Mouse (Mus musculus): ENCODE measurements around the gene Stx1b. TPM values are rescaled to one million over a fixed set of nuclear protein-coding genes. Genes with fewer than 3 reads are reported as not detected.

Stx1b gene
- polyA plus RNA-seq, 1 experiment from 2014 or later = 4.4 TPM

DNA sequence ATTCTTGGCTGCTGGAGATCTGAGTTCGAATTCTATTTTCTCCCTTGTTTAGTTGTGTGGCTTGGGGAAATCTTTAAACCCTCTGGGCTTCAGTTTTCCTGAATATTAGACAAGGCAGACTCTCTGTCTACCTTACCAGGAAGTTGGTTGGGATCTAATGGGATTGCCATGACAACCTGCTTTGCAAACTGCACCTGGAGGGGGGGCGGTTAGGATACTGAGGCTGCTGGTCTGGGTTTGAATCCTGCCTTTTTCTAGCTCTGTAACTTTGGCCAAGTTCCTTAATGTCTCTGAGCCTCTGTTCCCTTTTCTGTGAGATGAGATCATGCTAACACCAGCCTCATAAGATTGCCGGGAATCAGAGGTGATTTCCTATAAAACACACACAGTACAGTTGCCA is 1.9 kb downstream of the Stx1b start:
- H3K4me3 ChIP-seq (ENCODE audit: low read length) = no peak overlapping the region
- H3K27ac ChIP-seq (ENCODE audit: low read depth, low read length) = no peak overlapping the region
- H3K9me3 ChIP-seq (ENCODE audit: control insufficient read depth, low read length) = no peaks in the 10 kb centered on the region
- 87% methylated on average over 3 of the region's 3 CpGs for WGBS
- no peaks in the 10 kb centered on the region for H3K27me3 ChIP-seq (ENCODE audit: control insufficient read depth, insufficient read depth, low read length)
- H3K9ac ChIP-seq (ENCODE audit: low read depth, low read length) = no peak overlapping the region
- ATAC-seq (ENCODE audit: low FRiP score, low TSS enrichment) = no peak
- peaks cover 27% of the 10 kb centered on the region; the same call in 1 of the 2 replicates for H3K4me1 ChIP-seq (ENCODE audit: control insufficient read depth, insufficient read depth, low read length)
- no peaks in the 10 kb centered on the region for H3K36me3 ChIP-seq (ENCODE audit: control insufficient read depth, insufficient read depth, low read length)
- no peak overlapping the region for H3K4me2 ChIP-seq (replicated peaks; ENCODE audit: low read depth, low read length)

DNA sequence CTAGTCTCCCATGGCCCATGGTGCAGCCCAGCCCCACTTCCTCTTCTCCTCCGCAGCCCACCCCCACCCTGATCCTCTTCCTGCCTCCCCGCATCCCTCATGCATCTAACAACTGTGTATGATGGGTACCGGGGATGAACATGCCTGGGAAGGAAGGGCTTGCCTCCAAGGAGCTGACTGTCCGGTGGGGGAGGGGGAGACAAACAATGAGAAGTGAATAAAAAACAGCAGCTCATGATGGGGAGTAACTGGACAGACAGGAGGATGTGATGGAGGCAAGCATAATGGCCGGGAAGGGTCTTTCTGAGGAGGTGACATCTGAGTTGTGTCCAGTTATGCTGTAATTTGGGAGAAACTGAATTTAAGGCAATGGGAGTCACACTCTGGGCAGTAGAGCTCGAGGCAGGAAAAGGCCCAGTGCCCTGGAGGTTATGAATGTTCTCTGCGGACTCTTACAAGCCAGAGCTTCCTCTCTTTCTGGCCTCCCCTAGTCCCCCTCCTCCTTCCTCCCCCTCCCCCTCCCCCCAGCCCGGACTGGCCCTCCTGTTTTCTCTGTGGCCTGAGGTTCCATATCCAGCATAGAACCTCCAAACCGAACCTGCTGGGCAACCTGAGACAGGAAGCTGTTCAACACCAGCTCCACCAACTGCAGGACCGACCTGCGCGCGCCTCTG is 3.4 kb downstream of the Stx1b start:
- H3K36me3 ChIP-seq (ENCODE audit: control insufficient read depth, insufficient read depth, low read length) = no peaks in the 10 kb centered on the region

DNA sequence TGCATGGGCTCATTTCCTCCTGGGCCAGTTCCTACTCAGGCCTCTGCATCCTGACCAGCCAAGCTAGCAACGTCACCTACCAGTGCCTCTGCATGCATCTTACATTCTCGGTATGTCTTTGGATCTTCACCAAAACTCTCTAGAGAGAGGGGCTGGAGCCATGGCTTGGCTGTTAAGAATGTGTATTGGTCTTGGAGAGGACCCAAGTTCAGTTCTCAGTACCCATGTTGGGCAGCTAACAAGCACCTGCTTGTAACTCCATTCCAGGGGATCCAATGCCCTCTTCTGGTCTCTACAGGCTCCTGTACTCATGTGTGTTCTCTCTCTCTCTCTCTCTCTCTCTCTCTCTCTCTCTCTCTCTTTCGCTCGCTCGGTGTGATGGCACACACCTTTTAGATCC is 6.6 kb downstream of the Stx1b start:
- no peak overlapping the region for H3K27ac ChIP-seq (ENCODE audit: low read depth, low read length)
- no peaks in the 10 kb centered on the region for H3K27me3 ChIP-seq (ENCODE audit: control insufficient read depth, insufficient read depth, low read length)
- no peak overlapping the region for H3K9ac ChIP-seq (ENCODE audit: low read depth, low read length)
- H3K36me3 ChIP-seq (ENCODE audit: control insufficient read depth, insufficient read depth, low read length) = no peaks in the 10 kb centered on the region
- WGBS = 88% methylated on average over 5 of the region's 5 CpGs
- peaks cover 14% of the 10 kb centered on the region; the same call in 1 of the 2 replicates for H3K4me1 ChIP-seq (ENCODE audit: control insufficient read depth, insufficient read depth, low read length)
- H3K4me3 ChIP-seq (ENCODE audit: low read length) = no peak overlapping the region
- no peaks in the 10 kb centered on the region for H3K9me3 ChIP-seq (ENCODE audit: control insufficient read depth, low read length)
- H3K4me2 ChIP-seq (replicated peaks; ENCODE audit: low read depth, low read length) = no peak overlapping the region
- no peak for ATAC-seq (ENCODE audit: low FRiP score, low TSS enrichment)

More for the DNA sequence above, 3.4 kb downstream of the Stx1b start:
- no peaks in the 10 kb centered on the region for H3K27me3 ChIP-seq (ENCODE audit: control insufficient read depth, insufficient read depth, low read length)
- no peaks in the 10 kb centered on the region for H3K9me3 ChIP-seq (ENCODE audit: control insufficient read depth, low read length)
- 58% methylated on average over 13 of the region's 13 CpGs for WGBS
- no peak overlapping the region for H3K4me2 ChIP-seq (replicated peaks; ENCODE audit: low read depth, low read length)
- H3K9ac ChIP-seq (ENCODE audit: low read depth, low read length) = no peak overlapping the region
- no peak overlapping the region for H3K4me3 ChIP-seq (ENCODE audit: low read length)
- peak overlapping the region; percentile 66 for H3K27ac ChIP-seq (ENCODE audit: low read depth, low read length)
- H3K4me1 ChIP-seq (ENCODE audit: control insufficient read depth, insufficient read depth, low read length) = peaks cover 27% of the 10 kb centered on the region; the same call in 1 of the 2 replicates
- ATAC-seq (ENCODE audit: low FRiP score, low TSS enrichment) = no peak

DNA sequence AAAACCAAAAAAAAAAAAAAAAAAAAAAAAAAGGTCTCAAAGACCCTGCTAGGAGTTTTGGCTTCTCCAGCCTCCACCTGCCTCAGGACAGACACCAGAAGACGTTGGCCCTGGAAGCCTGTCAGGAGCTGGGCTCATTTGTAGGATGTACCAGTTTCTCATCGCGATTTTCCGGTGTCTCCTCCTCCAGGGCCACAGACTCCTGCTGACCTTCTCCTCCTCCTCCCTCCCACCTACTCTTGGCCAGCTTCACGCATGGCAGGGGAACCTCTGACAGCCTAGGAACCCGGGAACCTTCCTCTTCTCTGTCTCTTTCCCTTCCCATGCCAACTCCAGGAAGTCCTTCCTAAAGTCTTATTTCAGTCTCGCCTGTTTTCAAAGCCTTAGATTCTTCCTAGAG is 7.3 kb downstream of the Stx1b start:
- H3K4me2 ChIP-seq (replicated peaks; ENCODE audit: low read depth, low read length) = no peak overlapping the region
- H3K9ac ChIP-seq (ENCODE audit: low read depth, low read length) = no peak overlapping the region
- WGBS = 64% methylated on average over 7 of the region's 7 CpGs
- no peak overlapping the region for H3K4me3 ChIP-seq (ENCODE audit: low read length)
- no peaks in the 10 kb centered on the region; the same call in 1 of the 2 replicates for H3K36me3 ChIP-seq (ENCODE audit: control insufficient read depth, insufficient read depth, low read length)
- ATAC-seq (ENCODE audit: low FRiP score, low TSS enrichment) = no peak
- H3K27me3 ChIP-seq (ENCODE audit: control insufficient read depth, insufficient read depth, low read length) = no peaks in the 10 kb centered on the region
- no peaks in the 10 kb centered on the region for H3K9me3 ChIP-seq (ENCODE audit: control insufficient read depth, low read length)
- H3K27ac ChIP-seq (ENCODE audit: low read depth, low read length) = no peak overlapping the region
- H3K4me1 ChIP-seq (ENCODE audit: control insufficient read depth, insufficient read depth, low read length) = peaks cover 11% of the 10 kb centered on the region; the same call in 1 of the 2 replicates

DNA sequence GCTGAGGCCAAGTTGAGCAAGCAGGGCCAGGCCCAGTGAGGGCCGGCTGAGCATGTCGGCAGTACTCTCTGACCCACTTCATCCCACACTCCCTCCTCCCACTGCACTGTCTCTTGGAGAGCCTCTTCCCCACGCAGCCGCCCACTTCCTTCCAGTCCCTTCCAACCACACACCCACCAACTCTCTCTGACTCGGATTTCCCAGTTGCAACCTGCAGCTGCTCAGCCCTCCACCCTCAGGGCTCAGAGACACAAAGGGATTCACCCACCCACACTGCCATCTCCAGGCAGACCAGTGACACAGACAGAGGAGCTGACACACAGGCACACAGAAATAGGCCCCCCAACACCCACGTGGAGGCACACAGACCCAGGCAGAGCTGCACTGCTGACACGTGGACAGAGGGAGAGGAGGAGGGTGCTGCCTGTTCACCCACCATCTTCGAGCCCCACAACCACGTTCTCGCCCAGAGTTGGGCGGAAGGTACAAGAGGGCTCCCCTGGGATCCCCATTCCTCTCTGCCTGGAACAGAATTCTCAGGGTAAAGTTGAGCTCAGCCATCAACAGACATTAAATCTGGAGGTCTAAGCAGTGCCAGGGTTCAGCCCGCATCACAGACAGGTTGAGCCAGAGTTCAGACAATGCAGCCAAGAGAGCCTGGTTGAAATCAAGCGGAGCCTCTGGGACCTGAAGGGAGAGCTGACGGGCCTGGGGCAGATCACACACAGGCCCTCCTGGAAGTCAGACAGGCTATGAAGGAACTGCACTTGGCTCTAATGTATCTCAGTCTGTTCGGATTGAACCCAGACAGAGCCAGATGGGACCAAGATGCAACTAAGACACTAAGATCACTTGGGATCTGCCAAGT is 8.2 kb downstream of the Stx1b start:
- peak overlapping the region; percentile 31; the same call in 1 of the 2 replicates for H3K9ac ChIP-seq (ENCODE audit: low read depth, low read length)
- peak overlapping the region; percentile 51; the same call in 1 of the 2 replicates for H3K27ac ChIP-seq (ENCODE audit: low read depth, low read length)
- peak; percentile 47 for ATAC-seq (ENCODE audit: low FRiP score, low TSS enrichment)
- H3K27me3 ChIP-seq (ENCODE audit: control insufficient read depth, insufficient read depth, low read length) = no peaks in the 10 kb centered on the region
- H3K4me2 ChIP-seq (replicated peaks; ENCODE audit: low read depth, low read length) = no peak overlapping the region
- H3K9me3 ChIP-seq (ENCODE audit: control insufficient read depth, low read length) = no peaks in the 10 kb centered on the region
- no peak overlapping the region for H3K4me3 ChIP-seq (ENCODE audit: low read length)
- no peaks in the 10 kb centered on the region; the same call in 1 of the 2 replicates for H3K36me3 ChIP-seq (ENCODE audit: control insufficient read depth, insufficient read depth, low read length)
- H3K4me1 ChIP-seq (ENCODE audit: control insufficient read depth, insufficient read depth, low read length) = peaks cover 11% of the 10 kb centered on the region; the same call in 1 of the 2 replicates
- WGBS = 53% methylated on average over 15 of the region's 15 CpGs

DNA sequence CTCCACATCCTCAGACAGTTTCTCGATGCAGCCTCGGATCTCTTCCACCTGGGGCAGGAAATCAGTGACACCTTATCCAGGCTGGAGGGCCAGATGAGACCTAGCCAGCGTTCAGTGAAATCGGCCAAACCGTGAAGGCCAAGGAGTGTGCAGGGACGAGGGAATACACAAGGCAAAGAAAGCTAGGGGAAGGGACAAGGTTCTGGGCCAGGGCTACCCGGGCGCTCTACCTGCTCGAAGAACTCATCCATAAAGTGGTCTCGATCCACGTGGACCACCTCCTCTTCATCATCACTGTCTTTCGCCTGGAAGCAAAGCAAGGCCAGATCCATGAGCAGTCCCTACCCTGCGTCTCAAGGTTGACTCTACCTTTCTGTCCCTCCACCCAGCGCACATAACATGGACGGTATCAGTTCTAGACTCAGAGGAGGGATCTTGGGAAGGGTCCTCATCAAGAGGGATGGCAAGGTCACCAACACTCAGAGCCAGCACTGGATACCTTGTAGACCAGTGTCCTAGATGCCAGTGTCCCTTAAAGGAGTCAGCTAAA is 9.2 kb downstream of the Stx1b start:
- H3K36me3 ChIP-seq (ENCODE audit: control insufficient read depth, insufficient read depth, low read length) = no peaks in the 10 kb centered on the region; the same call in 1 of the 2 replicates
- peak overlapping the region; percentile 18; the same call in 1 of the 2 replicates for H3K9ac ChIP-seq (ENCODE audit: low read depth, low read length)
- no peak overlapping the region for H3K4me3 ChIP-seq (ENCODE audit: low read length)
- peaks cover 5% of the 10 kb centered on the region; the same call in 1 of the 2 replicates for H3K4me1 ChIP-seq (ENCODE audit: control insufficient read depth, insufficient read depth, low read length)
- no peaks in the 10 kb centered on the region for H3K9me3 ChIP-seq (ENCODE audit: control insufficient read depth, low read length)
- no peaks in the 10 kb centered on the region for H3K27me3 ChIP-seq (ENCODE audit: control insufficient read depth, insufficient read depth, low read length)
- WGBS = 80% methylated on average over 15 of the region's 15 CpGs
- H3K4me2 ChIP-seq (replicated peaks; ENCODE audit: low read depth, low read length) = no peak overlapping the region
- 0 out of 2 replicates have a peak overlapping the region, but pooled peaks have one; percentile 17 for H3K27ac ChIP-seq (ENCODE audit: low read depth, low read length)
- no peak for ATAC-seq (ENCODE audit: low FRiP score, low TSS enrichment)

DNA sequence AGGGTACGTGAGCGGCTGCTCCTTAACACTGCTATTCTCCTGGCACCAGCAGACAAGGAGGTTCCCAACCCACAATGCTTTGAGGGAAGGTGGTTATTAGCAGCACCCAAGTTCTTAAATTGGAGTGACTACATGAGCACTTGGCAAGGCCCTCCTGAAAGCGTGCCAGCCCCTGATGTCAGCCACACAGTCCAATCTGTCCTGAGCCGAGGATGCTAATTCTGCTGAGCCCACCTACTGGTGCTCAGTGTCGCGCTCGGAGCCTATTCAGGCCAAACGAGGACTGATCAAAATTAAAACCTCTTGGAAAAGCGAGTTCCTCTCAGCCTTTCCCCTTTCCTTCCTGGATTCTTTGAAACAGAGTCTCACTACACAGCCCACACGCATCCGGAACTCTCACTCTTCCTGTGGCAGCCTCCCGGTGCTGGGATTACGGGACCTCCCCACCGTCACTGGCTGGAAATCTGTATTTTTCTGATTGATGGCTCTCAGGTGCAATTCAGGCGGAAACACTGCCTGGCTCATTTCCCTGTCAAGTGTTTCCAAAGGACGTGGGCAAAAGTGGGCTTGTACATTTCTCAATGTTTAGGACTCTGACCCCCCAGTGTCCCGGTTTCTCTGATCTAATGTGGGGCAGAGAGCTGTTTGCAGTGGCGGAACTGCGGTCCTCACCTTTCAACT is 10.0 kb downstream of the Stx1b start:
- Histone ChIP-seq H3K9ac (ENCODE audit: low read depth, low read length) (peak overlapping the region; percentile 18; the same call in 1 of the 2 replicates), H3K36me3 (ENCODE audit: control insufficient read depth, insufficient read depth, low read length) (no peaks in the 10 kb centered on the region; the same call in 1 of the 2 replicates), H3K9me3 (ENCODE audit: control insufficient read depth, low read length) (no peaks in the 10 kb centered on the region), H3K4me2 (replicated peaks; ENCODE audit: low read depth, low read length) (no peak overlapping the region), H3K27me3 (ENCODE audit: control insufficient read depth, insufficient read depth, low read length) (no peaks in the 10 kb centered on the region), H3K4me3 (ENCODE audit: low read length) (no peak overlapping the region), H3K4me1 (ENCODE audit: control insufficient read depth, insufficient read depth, low read length) (peaks cover 5% of the 10 kb centered on the region; the same call in 1 of the 2 replicates), H3K27ac (ENCODE audit: low read depth, low read length) (peak overlapping the region; percentile 17; the same call in 1 of the 2 replicates)
- no peak for ATAC-seq (ENCODE audit: low FRiP score, low TSS enrichment)
- 64% methylated on average over 19 of the region's 19 CpGs for WGBS

DNA sequence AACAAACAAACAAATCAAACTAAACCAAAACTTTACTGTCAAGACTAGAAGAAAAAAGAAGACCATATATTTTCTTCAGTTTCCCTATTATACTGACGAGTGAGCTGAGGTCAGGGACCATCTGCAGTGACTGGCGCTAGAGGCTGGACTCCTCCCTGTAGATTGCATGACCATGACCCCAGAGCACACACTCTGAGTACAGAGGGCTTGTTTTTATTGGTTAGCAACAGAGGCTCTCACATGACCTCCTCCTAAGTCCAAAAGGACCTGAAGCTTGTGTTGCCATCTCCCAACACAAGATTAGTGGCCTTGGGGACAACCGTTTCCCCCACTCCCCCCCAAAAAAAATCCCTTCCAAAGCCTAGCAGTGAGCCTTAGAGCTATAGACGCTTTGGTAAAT is 10.5 kb downstream of the Stx1b start:
- H3K27me3 ChIP-seq (ENCODE audit: control insufficient read depth, insufficient read depth, low read length) = no peaks in the 10 kb centered on the region
- H3K4me3 ChIP-seq (ENCODE audit: low read length) = no peak overlapping the region
- WGBS = 59% methylated on average over 4 of the region's 4 CpGs
- H3K4me1 ChIP-seq (ENCODE audit: control insufficient read depth, insufficient read depth, low read length) = peaks cover 5% of the 10 kb centered on the region; the same call in 1 of the 2 replicates
- H3K27ac ChIP-seq (ENCODE audit: low read depth, low read length) = no peak overlapping the region; the same call in 1 of the 2 replicates
- H3K9me3 ChIP-seq (ENCODE audit: control insufficient read depth, low read length) = no peaks in the 10 kb centered on the region
- H3K36me3 ChIP-seq (ENCODE audit: control insufficient read depth, insufficient read depth, low read length) = no peaks in the 10 kb centered on the region; the same call in 1 of the 2 replicates
- no peak for ATAC-seq (ENCODE audit: low FRiP score, low TSS enrichment)
- no peak overlapping the region for H3K4me2 ChIP-seq (replicated peaks; ENCODE audit: low read depth, low read length)
- no peak overlapping the region for H3K9ac ChIP-seq (ENCODE audit: low read depth, low read length)

Measured in kidney, embryonic 14.5 days (tissue).